Mouse (Mus musculus): ENCODE data around the gene Olfr812. TPM values are rescaled to one million over a fixed set of nuclear protein-coding genes. Genes with fewer than 3 reads are reported as not detected.
"Not testable (repeated sequence)": the region's sequence is repeated elsewhere in the genome, so short reads cannot be mapped to it uniquely, and the experiment has no call there.

Olfr812 gene
- not detected in 2 replicates for polyA plus RNA-seq (2016; fragmentation: Nextera tagmentation; extraction: Ambion mirVana)

GRCm38 (mm10) chr10:129845994-129846393, at the start of gene Olfr812:
Gene Olfr812, minus strand, starts transcription at chr10:129846094.
- no peaks in the 10 kb centered on the region for H3K36me3 ChIP-seq
- DNase-seq (ENCODE audit: low spot score) = no peak
- H3K9me3 ChIP-seq (replicated peaks) = no peaks in the 10 kb centered on the region
- H3K27me3 ChIP-seq (ENCODE audit: low read depth, poor library complexity, severe bottlenecking) = no peaks in the 10 kb centered on the region
- no peak within 1 kb of the TSS for H3K27ac ChIP-seq
- H3K4me1 ChIP-seq = no peaks in the 10 kb centered on the region
- no peak within 1 kb of the TSS for H3K4me3 ChIP-seq
- WGBS = 86% methylated on average over 1 of the region's 1 CpGs

- Histone ChIP-seq H3K27me3 (ENCODE audit: low read depth, poor library complexity, severe bottlenecking) (no peaks in the 10 kb centered on the region), H3K9me3 (replicated peaks) (no peaks in the 10 kb centered on the region), H3K4me1 (no peaks in the 10 kb centered on the region), H3K27ac (no peak overlapping the region), H3K36me3 (no peaks in the 10 kb centered on the region), H3K4me3 (no peak overlapping the region)
- DNase-seq (ENCODE audit: low spot score) = no peak
- WGBS = 93% methylated on average over 7 of the region's 7 CpGs
These were observed 40.0 kb upstream of the Olfr812 start for GRCm38 (mm10) chr10:129885934-129886333.

- not testable (repeated sequence) for DNase-seq (ENCODE audit: low spot score); H3K9me3 ChIP-seq (replicated peaks); H3K4me1 ChIP-seq; H3K4me3 ChIP-seq; H3K27me3 ChIP-seq (ENCODE audit: low read depth, poor library complexity, severe bottlenecking); H3K36me3 ChIP-seq; H3K27ac ChIP-seq
- WGBS = 70% methylated on average over 6 of the region's 6 CpGs
These were observed 39.6 kb upstream of the Olfr812 start for GRCm38 (mm10) chr10:129885496-129885895.

GRCm38 (mm10) chr10:129879751-129880150, 33.9 kb upstream of the Olfr812 start, which contains the start of gene Olfr814:
Gene Olfr814, minus strand, starts transcription at chr10:129879851.
- not testable (repeated sequence) for H3K27me3 ChIP-seq (ENCODE audit: low read depth, poor library complexity, severe bottlenecking); DNase-seq (ENCODE audit: low spot score); H3K9me3 ChIP-seq (replicated peaks); H3K4me1 ChIP-seq; H3K27ac ChIP-seq; H3K4me3 ChIP-seq; H3K36me3 ChIP-seq
- 73% methylated on average over 1 of the region's 1 CpGs for WGBS

GRCm38 (mm10) chr10:129855067-129855466, 9.2 kb upstream of the Olfr812 start, which contains the start of gene Olfr813:
Gene Olfr813, plus strand, starts transcription at chr10:129855367.
- H3K27me3 ChIP-seq (ENCODE audit: low read depth, poor library complexity, severe bottlenecking) = no peaks in the 10 kb centered on the region
- no peaks in the 10 kb centered on the region for H3K9me3 ChIP-seq (replicated peaks)
- H3K4me1 ChIP-seq = no peaks in the 10 kb centered on the region
- no peak for DNase-seq (ENCODE audit: low spot score)
- H3K4me3 ChIP-seq = no peak within 1 kb of the TSS
- no peaks in the 10 kb centered on the region for H3K36me3 ChIP-seq
- no peak within 1 kb of the TSS for H3K27ac ChIP-seq

GRCm38 (mm10) chr10:129847343-129847742, 1.4 kb upstream of the Olfr812 start:
- Histone ChIP-seq H3K27ac (no peak overlapping the region), H3K4me3 (no peak overlapping the region), H3K4me1 (no peaks in the 10 kb centered on the region), H3K36me3 (no peaks in the 10 kb centered on the region), H3K27me3 (ENCODE audit: low read depth, poor library complexity, severe bottlenecking) (no peaks in the 10 kb centered on the region), H3K9me3 (replicated peaks) (no peaks in the 10 kb centered on the region)
- 84% methylated on average over 1 of the region's 1 CpGs for WGBS
- DNase-seq (ENCODE audit: low spot score) = no peak

- H3K9me3 ChIP-seq (replicated peaks) = no peaks in the 10 kb centered on the region
- no peaks in the 10 kb centered on the region for H3K36me3 ChIP-seq
- DNase-seq (ENCODE audit: low spot score) = no peak
- no peak within 1 kb of the TSS for H3K4me3 ChIP-seq
- H3K4me1 ChIP-seq = no peaks in the 10 kb centered on the region
- no peaks in the 10 kb centered on the region for H3K27me3 ChIP-seq (ENCODE audit: low read depth, poor library complexity, severe bottlenecking)
- 90% methylated on average over 4 of the region's 4 CpGs for WGBS
- H3K27ac ChIP-seq = no peak within 1 kb of the TSS
These were observed 41.6 kb downstream of the Olfr812 start, which contains the start of gene Olfr811 for GRCm38 (mm10) chr10:129804296-129804695. Gene Olfr811, minus strand, starts transcription at chr10:129804396.

GRCm38 (mm10) chr10:129794817-129795216, 51.1 kb downstream of the Olfr812 start, which contains the start of gene Olfr810:
Gene Olfr810, minus strand, starts transcription at chr10:129794917.
- H3K4me3 ChIP-seq = no peak within 1 kb of the TSS
- no peak within 1 kb of the TSS for H3K27ac ChIP-seq
- no peak for DNase-seq (ENCODE audit: low spot score)
- H3K9me3 ChIP-seq (replicated peaks) = no peaks in the 10 kb centered on the region
- H3K4me1 ChIP-seq = no peaks in the 10 kb centered on the region
- no peaks in the 10 kb centered on the region for H3K36me3 ChIP-seq
- H3K27me3 ChIP-seq (ENCODE audit: low read depth, poor library complexity, severe bottlenecking) = no peaks in the 10 kb centered on the region

Other genes with a start within 250 kb of the Olfr812 start
- not detected in 2 replicates for gene Olfr796, start 233.5 kb downstream of the Olfr812 start, polyA plus RNA-seq (2016; fragmentation: Nextera tagmentation; extraction: Ambion mirVana)
- gene Olfr798, start 218.2 kb downstream of the Olfr812 start, polyA plus RNA-seq (2016; fragmentation: Nextera tagmentation; extraction: Ambion mirVana) = not detected in 2 replicates
- gene Olfr799, start 208.6 kb downstream of the Olfr812 start, polyA plus RNA-seq (2016; fragmentation: Nextera tagmentation; extraction: Ambion mirVana) = not detected in 2 replicates
- not detected in 2 replicates for gene Olfr800, start 188.4 kb downstream of the Olfr812 start, polyA plus RNA-seq (2016; fragmentation: Nextera tagmentation; extraction: Ambion mirVana)
- not detected in 2 replicates for gene Olfr801, start 172.2 kb downstream of the Olfr812 start, polyA plus RNA-seq (2016; fragmentation: Nextera tagmentation; extraction: Ambion mirVana)
- 0.03 TPM in 1 of 2 replicates, not detected in the other for gene Olfr802, start 157.9 kb downstream of the Olfr812 start, polyA plus RNA-seq (2016; fragmentation: Nextera tagmentation; extraction: Ambion mirVana)
- gene Olfr803, start 151.8 kb downstream of the Olfr812 start, polyA plus RNA-seq (2016; fragmentation: Nextera tagmentation; extraction: Ambion mirVana) = not detected in 2 replicates
- gene Olfr804, start 142.9 kb downstream of the Olfr812 start, polyA plus RNA-seq (2016; fragmentation: Nextera tagmentation; extraction: Ambion mirVana) = not detected in 2 replicates
- gene Olfr805, start 116.7 kb downstream of the Olfr812 start, polyA plus RNA-seq (2016; fragmentation: Nextera tagmentation; extraction: Ambion mirVana) = not detected in 2 replicates
- gene Olfr806, start 104.2 kb downstream of the Olfr812 start, polyA plus RNA-seq (2016; fragmentation: Nextera tagmentation; extraction: Ambion mirVana) = not detected in 2 replicates
- not detected in 2 replicates for gene Olfr807, start 88.3 kb downstream of the Olfr812 start, polyA plus RNA-seq (2016; fragmentation: Nextera tagmentation; extraction: Ambion mirVana)
- gene Olfr808, start 80.6 kb downstream of the Olfr812 start, polyA plus RNA-seq (2016; fragmentation: Nextera tagmentation; extraction: Ambion mirVana) = not detected in 2 replicates
- not detected in 2 replicates for gene Olfr809, start 71.5 kb downstream of the Olfr812 start, polyA plus RNA-seq (2016; fragmentation: Nextera tagmentation; extraction: Ambion mirVana)
- not detected in 2 replicates for gene Olfr810, start 51.2 kb downstream of the Olfr812 start, polyA plus RNA-seq (2016; fragmentation: Nextera tagmentation; extraction: Ambion mirVana)
- gene Olfr811, start 41.7 kb downstream of the Olfr812 start, polyA plus RNA-seq (2016; fragmentation: Nextera tagmentation; extraction: Ambion mirVana) = not detected in 2 replicates
- gene Olfr813, start 9.3 kb upstream of the Olfr812 start, polyA plus RNA-seq (2016; fragmentation: Nextera tagmentation; extraction: Ambion mirVana) = not detected in 2 replicates
- not detected in 2 replicates for gene Olfr814, start 33.8 kb upstream of the Olfr812 start, polyA plus RNA-seq (2016; fragmentation: Nextera tagmentation; extraction: Ambion mirVana)
- not detected in 2 replicates for gene Olfr815, start 59.8 kb upstream of the Olfr812 start, polyA plus RNA-seq (2016; fragmentation: Nextera tagmentation; extraction: Ambion mirVana)
- not detected in 2 replicates for gene Olfr816, start 69.5 kb upstream of the Olfr812 start, polyA plus RNA-seq (2016; fragmentation: Nextera tagmentation; extraction: Ambion mirVana)
- gene Olfr818, start 103.0 kb upstream of the Olfr812 start, polyA plus RNA-seq (2016; fragmentation: Nextera tagmentation; extraction: Ambion mirVana) = not detected in 2 replicates
- gene Olfr819, start 121.2 kb upstream of the Olfr812 start, polyA plus RNA-seq (2016; fragmentation: Nextera tagmentation; extraction: Ambion mirVana) = not detected in 2 replicates
- gene Olfr247, start 130.0 kb upstream of the Olfr812 start, polyA plus RNA-seq (2016; fragmentation: Nextera tagmentation; extraction: Ambion mirVana) = not detected in 2 replicates
- not detected in 2 replicates for gene Gm10310, start 139.0 kb upstream of the Olfr812 start, polyA plus RNA-seq (2016; fragmentation: Nextera tagmentation; extraction: Ambion mirVana)
- not detected in 2 replicates for gene Olfr820, start 166.5 kb upstream of the Olfr812 start, polyA plus RNA-seq (2016; fragmentation: Nextera tagmentation; extraction: Ambion mirVana)
- gene Olfr821, start 184.3 kb upstream of the Olfr812 start, polyA plus RNA-seq (2016; fragmentation: Nextera tagmentation; extraction: Ambion mirVana) = not detected in 2 replicates
- not detected in 2 replicates for gene Olfr822, start 225.1 kb upstream of the Olfr812 start, polyA plus RNA-seq (2016; fragmentation: Nextera tagmentation; extraction: Ambion mirVana)